In genomic region chr4:33249716-33250230, GRCm38 (mm10) we compare ENCODE assay signal across 13 mouse cellular contexts. TPM values are rescaled to one million over a fixed set of nuclear protein-coding genes. Genes with fewer than 3 reads are reported as not detected.
DNase-seq lines count a peak whose midpoint lies in the region; ATAC-seq and TF ChIP-seq lines count a peak whose summit lies in the region.
"Had no signal": no experiment of that assay in that cellular context is flagged by ENCODE, and none has a peak within 500 bp of the region (broad histone marks: within the 10 kb centered on the region; RNA-seq: fewer than 3 reads in every experiment).

No protein-coding gene starts in this region.

- 39% methylated on average over 1 of the region's 1 CpGs for WGBS in forebrain, embryonic 15.5 days
- WGBS in forebrain, postnatal 0 days, result 52% methylated on average over 1 of the region's 1 CpGs
- WGBS in kidney, embryonic 15.5 days, result 75% methylated on average over 1 of the region's 1 CpGs
- WGBS in limb, embryonic 10.5 days, result 89% methylated on average over 1 of the region's 1 CpGs

- no peak overlapping the region for H3K4me2 ChIP-seq in forebrain, embryonic 15.5 days (replicated peaks)
- no peak overlapping the region for H3K4me2 ChIP-seq in forebrain, postnatal 0 days (ENCODE audit: low read depth)
- no peak overlapping the region for H3K4me2 ChIP-seq in kidney, embryonic 15.5 days

- H3K27ac ChIP-seq in forebrain, embryonic 15.5 days (replicated peaks), result peak overlapping the region; percentile 99
- H3K27ac ChIP-seq in forebrain, postnatal 0 days (ENCODE audit: low read depth, low read length), result no peak overlapping the region
- peak overlapping the region; percentile 100; the same call in 1 of the 2 replicates for H3K27ac ChIP-seq in kidney, embryonic 15.5 days
- peak overlapping the region; percentile 72; the same call in 1 of the 2 replicates for H3K27ac ChIP-seq in ES-Bruce4 (ENCODE audit: insufficient read depth, low read length)
- peak overlapping the region; percentile 100 for H3K27ac ChIP-seq in limb, embryonic 10.5 days

- H3K27me3 ChIP-seq in forebrain, embryonic 15.5 days, result no peaks in the 10 kb centered on the region
- H3K27me3 ChIP-seq in forebrain, postnatal 0 days (ENCODE audit: insufficient read depth, low read length), result no peaks in the 10 kb centered on the region
- no peaks in the 10 kb centered on the region for H3K27me3 ChIP-seq in kidney, embryonic 15.5 days
- no peaks in the 10 kb centered on the region for H3K27me3 ChIP-seq in ES-Bruce4 (ENCODE audit: control insufficient read depth, insufficient read depth, low read length, poor library complexity, severe bottlenecking)
- H3K27me3 ChIP-seq in limb, embryonic 10.5 days (ENCODE audit: low read depth, poor library complexity, severe bottlenecking), result no peaks in the 10 kb centered on the region
- H3K27me3 ChIP-seq: neural tube, embryonic 15.5 days had no signal

- no peak for DNase-seq in forebrain, postnatal 0 days
- no peak for DNase-seq in kidney, postnatal 25 days
- no peak for DNase-seq in limb, embryonic 10.5 days (ENCODE audit: low spot score)
- no peak for DNase-seq in ovary, adult 18-20 months (ENCODE audit: low spot score)
- DNase-seq in thymus, postnatal 36 days, result no peak
- DNase-seq: cerebellum, adult 9-10 months; gastrocnemius, postnatal 36 days; right cerebral cortex, postnatal 14 days had no signal

- 0 out of 2 replicates have a peak overlapping the region, but pooled peaks have one; percentile 17 for H3K9ac ChIP-seq in forebrain, embryonic 15.5 days (replicated peaks)
- H3K9ac ChIP-seq in forebrain, postnatal 0 days, result no peak overlapping the region
- H3K9ac ChIP-seq in kidney, embryonic 15.5 days, result no peak overlapping the region
- H3K9ac ChIP-seq in ES-Bruce4 (ENCODE audit: low read depth, poor library complexity, severe bottlenecking), result no peak overlapping the region

- H3K4me3 ChIP-seq in forebrain, embryonic 15.5 days, result no peak overlapping the region
- no peak overlapping the region for H3K4me3 ChIP-seq in forebrain, postnatal 0 days (ENCODE audit: low read depth, low read length)
- no peak overlapping the region for H3K4me3 ChIP-seq in kidney, embryonic 15.5 days (replicated peaks)
- no peak overlapping the region for H3K4me3 ChIP-seq in ES-Bruce4 (ENCODE audit: low read depth, low read length)
- no peak overlapping the region for H3K4me3 ChIP-seq in limb, embryonic 10.5 days

- H3K4me1 ChIP-seq in forebrain, embryonic 15.5 days, result peaks cover 30% of the 10 kb centered on the region
- peaks cover 5% of the 10 kb centered on the region; the same call in 1 of the 2 replicates for H3K4me1 ChIP-seq in forebrain, postnatal 0 days (ENCODE audit: insufficient read depth)
- H3K4me1 ChIP-seq in kidney, embryonic 15.5 days, result peaks cover 17% of the 10 kb centered on the region
- peaks cover 4% of the 10 kb centered on the region for H3K4me1 ChIP-seq in ES-Bruce4 (ENCODE audit: control insufficient read depth, insufficient read depth, low read length)
- peaks cover 14% of the 10 kb centered on the region; the same call in 1 of the 2 replicates for H3K4me1 ChIP-seq in limb, embryonic 10.5 days

- ATAC-seq in forebrain, embryonic 15.5 days (replicated peaks), result no peak
- ATAC-seq in forebrain, postnatal 0 days, result no peak
- ATAC-seq in kidney, embryonic 15.5 days (replicated peaks; ENCODE audit: low FRiP score), result no peak
- ATAC-seq: inflammation-experienced regulatory T-cells, adult 6 months had no signal

- H3K36me3 ChIP-seq in forebrain, embryonic 15.5 days, result peaks cover 14% of the 10 kb centered on the region
- H3K36me3 ChIP-seq in forebrain, postnatal 0 days (ENCODE audit: insufficient read depth), result peaks cover 8% of the 10 kb centered on the region; the same call in 1 of the 2 replicates
- peaks cover 15% of the 10 kb centered on the region for H3K36me3 ChIP-seq in kidney, embryonic 15.5 days
- H3K36me3 ChIP-seq in ES-Bruce4 (ENCODE audit: control insufficient read depth, insufficient read depth, low read length, poor library complexity, severe bottlenecking), result peaks cover 14% of the 10 kb centered on the region
- H3K36me3 ChIP-seq in limb, embryonic 10.5 days, result peaks cover 16% of the 10 kb centered on the region

- TF ChIP-seq EP300 in ES-Bruce4 (IDR thresholded peaks at IDR 0.05; ENCODE audit: insufficient read depth, low read depth, low read length), result no peak

- TF ChIP-seq POLR2A in ES-Bruce4 (IDR thresholded peaks at IDR 0.05; ENCODE audit: insufficient read depth, low read length), result no peak

- no peaks in the 10 kb centered on the region for H3K9me3 ChIP-seq in forebrain, embryonic 15.5 days
- no peaks in the 10 kb centered on the region for H3K9me3 ChIP-seq in forebrain, postnatal 0 days (ENCODE audit: low read length)
- no peaks in the 10 kb centered on the region for H3K9me3 ChIP-seq in kidney, embryonic 15.5 days (replicated peaks)
- no peaks in the 10 kb centered on the region for H3K9me3 ChIP-seq in ES-Bruce4 (replicated peaks; ENCODE audit: control insufficient read depth, insufficient read depth, low read length, poor library complexity, severe bottlenecking)
- H3K9me3 ChIP-seq in limb, embryonic 10.5 days (replicated peaks), result no peaks in the 10 kb centered on the region
- H3K9me3 ChIP-seq: neural tube, embryonic 15.5 days had no signal

- no peak for TF ChIP-seq CTCF in forebrain, postnatal 0 days (IDR thresholded peaks at IDR 0.05; ENCODE audit: low read depth)
- no peak for TF ChIP-seq CTCF in ES-Bruce4 (IDR thresholded peaks at IDR 0.05; ENCODE audit: low read depth, low read length)

RNA-seq across cellular contexts. Expression of gene Pnrc1, which starts 40.2 kb away (rescaled TPM):
- 95.2 and 97.1 TPM in 2 replicates for polyA plus RNA-seq in forebrain, embryonic 15.5 days (2015; fragmentation: Nextera tagmentation; extraction: Ambion mirVana)
- total RNA-seq in forebrain, postnatal 0 days (2014; rRNA removed), result 79.9 and 112 TPM in 2 replicates
- polyA plus RNA-seq in forebrain, postnatal 0 days (2015; fragmentation: Nextera tagmentation; extraction: Ambion mirVana), result 55.1 and 57.1 TPM in 2 replicates
- 86.5 and 90.2 TPM in 2 replicates for polyA plus RNA-seq in kidney, embryonic 15.5 days (2015; fragmentation: Nextera tagmentation; extraction: Ambion mirVana)
- polyA plus RNA-seq in ES-Bruce4 (2011; ENCODE audit: insufficient read depth, insufficient read length, low read depth, missing spikeins), result 70.2 and 72.9 TPM in 2 replicates
- polyA plus RNA-seq in limb, embryonic 10.5 days (2016; fragmentation: Nextera tagmentation; extraction: Ambion mirVana), result 71.1 and 87.1 TPM in 2 replicates

RNA-seq across cellular contexts. Expression of gene Srsf12, which starts 41.0 kb away (rescaled TPM):
- 30.9 and 33.9 TPM in 2 replicates for polyA plus RNA-seq in forebrain, embryonic 15.5 days (2015; fragmentation: Nextera tagmentation; extraction: Ambion mirVana)
- 47.0 and 68.4 TPM in 2 replicates for total RNA-seq in forebrain, postnatal 0 days (2014; rRNA removed)
- polyA plus RNA-seq in forebrain, postnatal 0 days (2015; fragmentation: Nextera tagmentation; extraction: Ambion mirVana), result 22.1 and 43.3 TPM in 2 replicates
- polyA plus RNA-seq in kidney, embryonic 15.5 days (2015; fragmentation: Nextera tagmentation; extraction: Ambion mirVana), result 4.7 and 5.1 TPM in 2 replicates
- 5.3 and 6.2 TPM in 2 replicates for polyA plus RNA-seq in ES-Bruce4 (2011; ENCODE audit: insufficient read depth, insufficient read length, low read depth, missing spikeins)
- 6.0 and 8.8 TPM in 2 replicates for polyA plus RNA-seq in limb, embryonic 10.5 days (2016; fragmentation: Nextera tagmentation; extraction: Ambion mirVana)
- total RNA-seq: gastrocnemius, postnatal 36 days had no signal
